21 mouse cellular contexts compared by ENCODE assay signal in the genomic region with DNA sequence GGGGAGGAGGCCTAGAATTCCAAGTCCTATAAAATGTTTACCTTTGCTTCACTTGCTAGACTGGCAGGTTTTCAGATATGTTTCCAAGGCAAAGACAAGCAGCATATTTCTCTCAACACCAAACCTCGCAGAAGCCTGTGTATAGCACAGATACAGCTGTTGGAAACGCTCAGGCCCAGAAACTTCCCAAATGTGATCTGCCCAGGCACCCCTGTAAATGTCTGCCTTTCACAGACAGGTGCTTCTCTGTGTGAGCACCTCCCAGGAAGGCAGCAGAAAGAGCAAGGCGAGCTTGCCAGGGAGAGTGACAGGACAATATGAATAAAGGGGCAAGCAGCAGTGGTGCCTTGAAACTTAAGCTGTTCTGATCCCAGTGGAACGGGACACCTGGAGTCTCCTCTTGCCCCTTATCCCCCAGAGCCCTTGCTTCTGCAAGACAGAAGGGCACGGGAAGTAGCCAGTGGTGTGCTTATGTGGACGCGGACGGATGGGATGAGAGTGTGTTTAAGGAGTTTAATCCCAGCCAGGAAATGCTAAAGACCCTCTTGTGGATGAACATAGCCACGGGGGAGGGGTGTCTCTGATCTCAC.
DNase-seq lines count a peak whose midpoint lies in the region; ATAC-seq and TF ChIP-seq lines count a peak whose summit lies in the region.
"Had no signal": no experiment of that assay in that cellular context is flagged by ENCODE, and none has a peak within 500 bp of the region (broad histone marks: within the 10 kb centered on the region; RNA-seq: fewer than 3 reads in every experiment).

No protein-coding gene starts in this region.

- no peaks in the 10 kb centered on the region for H3K27me3 ChIP-seq in limb, embryonic 12.5 days
- no peaks in the 10 kb centered on the region for H3K27me3 ChIP-seq in limb, embryonic 10.5 days (ENCODE audit: low read depth, poor library complexity, severe bottlenecking)
- H3K27me3 ChIP-seq in lung, embryonic 16.5 days (ENCODE audit: control insufficient read depth, insufficient read depth, low read depth, low read length): no peaks in the 10 kb centered on the region
- no peaks in the 10 kb centered on the region for H3K27me3 ChIP-seq in embryonic facial prominence, embryonic 14.5 days (replicated peaks; ENCODE audit: control insufficient read depth, insufficient read depth, low read length)
- H3K27me3 ChIP-seq in limb, embryonic 14.5 days (ENCODE audit: control insufficient read depth, insufficient read depth, low read length): no peaks in the 10 kb centered on the region
- H3K27me3 ChIP-seq: embryonic facial prominence, embryonic 12.5 days; forebrain, embryonic 12.5 days; forebrain, embryonic 15.5 days; hindbrain, embryonic 12.5 days; hindbrain, embryonic 15.5 days had no signal

- no peak for DNase-seq in limb, embryonic 10.5 days (ENCODE audit: low spot score)
- no peak for DNase-seq in lung, postnatal 4 days
- peak; percentile 43 for DNase-seq in embryonic facial prominence, embryonic 14.5 days (ENCODE audit: low spot score)
- no peak for DNase-seq in limb, embryonic 14.5 days (ENCODE audit: low spot score)
- DNase-seq in thymus, postnatal 36 days: no peak
- DNase-seq: adrenal gland, postnatal 10 days; adrenal gland, postnatal 36 days; cerebellum, adult 18-20 months; cerebellum, adult 9-10 months; cerebellum, postnatal 14 days; gastrocnemius, postnatal 25 days had no signal

- H3K27ac ChIP-seq in limb, embryonic 12.5 days: 0 out of 2 replicates have a peak overlapping the region, but pooled peaks have one; percentile 23
- H3K27ac ChIP-seq in limb, embryonic 10.5 days: no peak overlapping the region
- H3K27ac ChIP-seq in lung, embryonic 16.5 days (ENCODE audit: low read length): peak overlapping the region; percentile 57; the same call in 1 of the 2 replicates
- no peak overlapping the region for H3K27ac ChIP-seq in embryonic facial prominence, embryonic 14.5 days (replicated peaks; ENCODE audit: low read depth, low read length)
- no peak overlapping the region for H3K27ac ChIP-seq in limb, embryonic 14.5 days (replicated peaks; ENCODE audit: low read depth, low read length)
- H3K27ac ChIP-seq: embryonic facial prominence, embryonic 12.5 days; forebrain, embryonic 12.5 days; forebrain, embryonic 15.5 days; hindbrain, embryonic 12.5 days; hindbrain, embryonic 15.5 days had no signal

- no peak overlapping the region for H3K9ac ChIP-seq in limb, embryonic 12.5 days (replicated peaks)
- H3K9ac ChIP-seq in lung, embryonic 16.5 days (ENCODE audit: low read length): peak overlapping the region; percentile 33; the same call in 1 of the 2 replicates
- no peak overlapping the region for H3K9ac ChIP-seq in embryonic facial prominence, embryonic 14.5 days (ENCODE audit: low read depth, low read length)
- H3K9ac ChIP-seq in limb, embryonic 14.5 days (ENCODE audit: low read depth, low read length, severe bottlenecking): no peak overlapping the region
- H3K9ac ChIP-seq: embryonic facial prominence, embryonic 12.5 days; forebrain, embryonic 12.5 days; forebrain, embryonic 15.5 days; hindbrain, embryonic 12.5 days; hindbrain, embryonic 15.5 days had no signal

- no peak; the same call in 1 of the 2 replicates for ATAC-seq in limb, embryonic 12.5 days (ENCODE audit: insufficient number of reproducible peaks, insufficient read depth, low FRiP score, low TSS enrichment, low read depth)
- no peak for ATAC-seq in lung, embryonic 16.5 days (ENCODE audit: low read depth)
- peak; percentile 26; the same call in 1 of the 2 replicates for ATAC-seq in embryonic facial prominence, embryonic 14.5 days (ENCODE audit: low read depth)
- peak; percentile 68; the same call in 1 of the 2 replicates for ATAC-seq in limb, embryonic 14.5 days (ENCODE audit: low FRiP score, low read depth)
- ATAC-seq: CD4-positive, CD25-positive, alpha-beta regulatory T cell, adult 4 months; forebrain, embryonic 15.5 days had no signal

- WGBS in limb, embryonic 12.5 days: 63% methylated on average over 9 of the region's 9 CpGs
- WGBS in limb, embryonic 10.5 days: 70% methylated on average over 9 of the region's 9 CpGs
- 33% methylated on average over 9 of the region's 9 CpGs for WGBS in lung, embryonic 16.5 days
- WGBS in embryonic facial prominence, embryonic 14.5 days: 38% methylated on average over 9 of the region's 9 CpGs
- 60% methylated on average over 9 of the region's 9 CpGs for WGBS in limb, embryonic 14.5 days

- H3K9me3 ChIP-seq in limb, embryonic 12.5 days: 0 out of 2 replicates have a peak, but pooled peaks cover 2% of the 10 kb centered on the region
- no peaks in the 10 kb centered on the region for H3K9me3 ChIP-seq in limb, embryonic 10.5 days (replicated peaks)
- H3K9me3 ChIP-seq in lung, embryonic 16.5 days (ENCODE audit: control insufficient read depth, low read length): no peaks in the 10 kb centered on the region
- peaks cover 8% of the 10 kb centered on the region; the same call in 1 of the 2 replicates for H3K9me3 ChIP-seq in embryonic facial prominence, embryonic 14.5 days (ENCODE audit: control insufficient read depth, low read length)
- no peaks in the 10 kb centered on the region for H3K9me3 ChIP-seq in limb, embryonic 14.5 days (ENCODE audit: control insufficient read depth, low read length)
- H3K9me3 ChIP-seq: embryonic facial prominence, embryonic 12.5 days; forebrain, embryonic 12.5 days; forebrain, embryonic 15.5 days; hindbrain, embryonic 12.5 days; hindbrain, embryonic 15.5 days had no signal

- H3K4me3 ChIP-seq in limb, embryonic 12.5 days (replicated peaks): no peak overlapping the region
- H3K4me3 ChIP-seq in limb, embryonic 10.5 days: no peak overlapping the region
- H3K4me3 ChIP-seq in lung, embryonic 16.5 days (ENCODE audit: low read length): no peak overlapping the region
- H3K4me3 ChIP-seq in embryonic facial prominence, embryonic 14.5 days (ENCODE audit: low read depth, low read length): no peak overlapping the region
- H3K4me3 ChIP-seq in limb, embryonic 14.5 days (replicated peaks; ENCODE audit: low read length): no peak overlapping the region
- H3K4me3 ChIP-seq: embryonic facial prominence, embryonic 12.5 days; erythroblast, embryonic 14.5 days; forebrain, embryonic 12.5 days; forebrain, embryonic 15.5 days; hindbrain, embryonic 12.5 days; hindbrain, embryonic 15.5 days had no signal

- no peaks in the 10 kb centered on the region for H3K36me3 ChIP-seq in limb, embryonic 12.5 days
- H3K36me3 ChIP-seq in limb, embryonic 10.5 days: no peaks in the 10 kb centered on the region
- no peaks in the 10 kb centered on the region for H3K36me3 ChIP-seq in lung, embryonic 16.5 days (ENCODE audit: control insufficient read depth, insufficient read depth, low read length)
- no peaks in the 10 kb centered on the region for H3K36me3 ChIP-seq in embryonic facial prominence, embryonic 14.5 days (ENCODE audit: control insufficient read depth, insufficient read depth, low read length)
- H3K36me3 ChIP-seq in limb, embryonic 14.5 days (ENCODE audit: control insufficient read depth, insufficient read depth, low read length): no peaks in the 10 kb centered on the region
- H3K36me3 ChIP-seq: embryonic facial prominence, embryonic 12.5 days; forebrain, embryonic 12.5 days; forebrain, embryonic 15.5 days; hindbrain, embryonic 12.5 days; hindbrain, embryonic 15.5 days had no signal

- TF ChIP-seq POLR2A in limb, embryonic 14.5 days (IDR thresholded peaks at IDR 0.05; ENCODE audit: borderline replicate concordance, extremely low read depth, insufficient read depth, insufficient read length): no peak

- no peak overlapping the region for H3K4me2 ChIP-seq in limb, embryonic 12.5 days
- no peak overlapping the region for H3K4me2 ChIP-seq in lung, embryonic 16.5 days (ENCODE audit: low read depth, low read length)
- no peak overlapping the region for H3K4me2 ChIP-seq in embryonic facial prominence, embryonic 14.5 days (ENCODE audit: low read depth, low read length)
- H3K4me2 ChIP-seq in limb, embryonic 14.5 days (replicated peaks; ENCODE audit: low read depth, low read length, severe bottlenecking): no peak overlapping the region
- H3K4me2 ChIP-seq: embryonic facial prominence, embryonic 12.5 days; forebrain, embryonic 12.5 days; forebrain, embryonic 15.5 days; heart, embryonic 11.5 days; hindbrain, embryonic 12.5 days; hindbrain, embryonic 15.5 days had no signal

- 0 out of 2 replicates have a peak, but pooled peaks cover 12% of the 10 kb centered on the region for H3K4me1 ChIP-seq in limb, embryonic 12.5 days (replicated peaks)
- peaks cover 19% of the 10 kb centered on the region for H3K4me1 ChIP-seq in limb, embryonic 10.5 days
- peaks cover 4% of the 10 kb centered on the region; the same call in 1 of the 2 replicates for H3K4me1 ChIP-seq in lung, embryonic 16.5 days (replicated peaks; ENCODE audit: control insufficient read depth, insufficient read depth, low read length)
- peaks cover 12% of the 10 kb centered on the region; the same call in 1 of the 2 replicates for H3K4me1 ChIP-seq in embryonic facial prominence, embryonic 14.5 days (ENCODE audit: control insufficient read depth, insufficient read depth, low read length)
- H3K4me1 ChIP-seq in limb, embryonic 14.5 days (ENCODE audit: control insufficient read depth, insufficient read depth, low read length): no peaks in the 10 kb centered on the region
- H3K4me1 ChIP-seq: forebrain, embryonic 15.5 days; hindbrain, embryonic 15.5 days had no signal

Comparison
In these comparisons a context has a peak if more than half of its experiments do, and no peak if none do; other contexts are left out.
1. ATAC-seq: peak in embryonic facial prominence, embryonic 14.5 days (single experiment) and limb, embryonic 14.5 days (single experiment); none in limb, embryonic 12.5 days (single experiment) and lung, embryonic 16.5 days (single experiment).
2. H3K27ac ChIP-seq: peak in limb, embryonic 12.5 days (single experiment) and lung, embryonic 16.5 days (single experiment); none in limb, embryonic 10.5 days (single experiment), embryonic facial prominence, embryonic 14.5 days (single experiment) and limb, embryonic 14.5 days (single experiment).